Mouse (Mus musculus) testis, adult 2 months (tissue): ENCODE results near the gene Cd80.

Source experiments
- CTCF ChIP-seq: fragments of 200-500 bp; IDR thresholded peaks from 2 replicates; pipeline ENCODE4 v1.5.1; 2012; ENCODE audit warnings: low read depth, mild to moderate bottlenecking, inconsistent platforms, low read length, moderate library complexity; ENCODE audit not compliant: control insufficient read depth, insufficient read depth, insufficient replicate concordance
- POLR2A ChIP-seq: fragments of 200-500 bp; IDR thresholded peaks from 2 replicates; pipeline ENCODE4 v1.6.1; 2012; ENCODE audit warnings: low read depth, mild to moderate bottlenecking, inconsistent platforms, low read length, moderate library complexity; ENCODE audit not compliant: control insufficient read depth

GRCm38 (mm10) chr16:38456812-38457567 is 1.6 kb downstream of the Cd80 start:
- no peak for TF ChIP-seq CTCF
- TF ChIP-seq POLR2A, result no peak
